Mouse (Mus musculus) G1E (cell line): ENCODE measurements around the gene Lin7c.

Experiments
- CTCF ChIP-seq: IDR thresholded peaks from 2 replicates; pipeline ENCODE4 v1.5.1; 2012; ENCODE audit warnings: low read depth, low read length, inconsistent platforms, mixed read lengths
- GATA1 ChIP-seq: IDR thresholded peaks from 2 replicates; pipeline ENCODE4 v1.6.1; 2012; ENCODE audit warnings: borderline replicate concordance, low read length, inconsistent platforms, mixed read lengths
- GATA2 ChIP-seq: IDR thresholded peaks from 2 replicates; pipeline ENCODE4 v1.6.1; 2012; ENCODE audit warnings: low read depth, low read length, inconsistent platforms, borderline replicate concordance
- POLR2AphosphoS5 ChIP-seq: IDR thresholded peaks from 2 replicates; pipeline ENCODE4 v1.6.1; 2012; ENCODE audit warnings: low read depth, low read length, inconsistent platforms; ENCODE audit not compliant: insufficient replicate concordance
- TAL1 ChIP-seq: conservative IDR thresholded peaks from 2 replicates; pipeline ENCODE4 v1.6.1; 2012; ENCODE audit warnings: low read depth, low read length, inconsistent platforms, mixed read lengths

DNA sequence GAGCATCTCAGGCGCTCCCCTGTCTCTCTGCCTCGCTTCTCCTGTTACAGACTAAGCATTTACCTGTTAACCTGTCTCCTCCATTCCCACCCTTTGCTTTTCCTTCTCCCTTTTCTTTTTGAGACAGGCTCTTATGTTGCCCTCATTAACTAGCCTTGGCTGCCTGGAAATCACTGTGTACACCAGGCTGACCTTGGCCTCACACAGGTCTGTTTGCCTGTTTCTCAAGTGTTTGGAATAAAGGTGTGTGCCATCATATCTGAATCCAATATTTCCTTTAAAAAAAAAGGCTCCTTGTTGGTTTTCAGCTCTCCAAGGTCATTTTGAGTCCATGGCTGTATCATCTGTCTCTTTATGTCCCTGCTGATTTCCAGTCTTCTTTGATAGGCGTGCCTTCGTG, 36.3 kb downstream of the Lin7c start:
- TF ChIP-seq CTCF = no peak
- TF ChIP-seq GATA1 = no peak
- no peak for TF ChIP-seq POLR2AphosphoS5
- no peak for TF ChIP-seq TAL1
- TF ChIP-seq GATA2 = no peak
